Mouse (Mus musculus): ENCODE results near the gene Cd164. TPM values are rescaled to one million over a fixed set of nuclear protein-coding genes. Genes with fewer than 3 reads are reported as not detected.

Gene Cd164
- polyA plus RNA-seq, 1 experiment from 2014 or later, result 78.2 TPM

DNA sequence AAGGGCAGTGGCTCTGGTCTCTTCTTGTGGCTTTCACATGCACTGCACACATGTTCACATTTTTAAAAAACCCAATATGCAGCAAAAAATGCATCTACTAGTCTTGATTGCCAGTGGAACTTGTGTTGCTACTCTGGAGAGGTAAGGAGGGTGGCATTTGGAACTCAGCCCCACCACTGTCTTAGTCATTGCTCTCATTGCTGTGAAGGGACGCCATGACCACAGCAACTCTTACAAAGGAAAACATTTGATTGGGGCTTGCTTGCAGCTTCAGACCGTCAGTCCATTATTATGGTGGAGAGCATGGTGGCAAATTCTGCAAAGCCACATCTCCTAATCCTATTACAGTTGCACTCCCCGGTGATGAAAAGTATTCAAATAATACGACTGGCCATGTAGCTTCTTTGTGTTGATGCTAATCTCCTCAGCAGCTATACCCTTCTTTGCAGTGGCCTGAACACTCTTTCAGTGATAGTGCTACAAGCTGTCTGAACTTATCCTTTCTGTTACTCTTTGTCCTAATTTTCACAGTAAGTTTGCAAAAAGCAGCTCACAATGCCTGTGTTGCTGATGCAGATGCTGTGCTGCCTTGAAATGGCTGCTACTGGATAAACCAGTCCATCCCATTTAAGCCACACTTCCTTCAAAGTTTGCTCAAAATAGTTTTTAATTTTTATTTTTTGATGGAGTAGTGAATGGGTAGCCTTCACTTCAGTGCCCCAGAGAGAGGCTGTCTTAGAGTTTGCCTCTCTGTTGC is 18.2 kb downstream of the Cd164 start:
- no peak for ATAC-seq
- Histone ChIP-seq H3K9ac (no peak overlapping the region), H3K4me3 (no peak overlapping the region), H3K27ac (no peak overlapping the region), H3K4me2 (no peak overlapping the region), H3K9me3 (replicated peaks) (no peaks in the 10 kb centered on the region), H3K4me1 (no peaks in the 10 kb centered on the region), H3K27me3 (no peaks in the 10 kb centered on the region), H3K36me3 (ENCODE audit: poor library complexity, severe bottlenecking) (peaks cover 56% of the 10 kb centered on the region)
- WGBS, result 40% methylated on average over 4 of the region's 4 CpGs

DNA sequence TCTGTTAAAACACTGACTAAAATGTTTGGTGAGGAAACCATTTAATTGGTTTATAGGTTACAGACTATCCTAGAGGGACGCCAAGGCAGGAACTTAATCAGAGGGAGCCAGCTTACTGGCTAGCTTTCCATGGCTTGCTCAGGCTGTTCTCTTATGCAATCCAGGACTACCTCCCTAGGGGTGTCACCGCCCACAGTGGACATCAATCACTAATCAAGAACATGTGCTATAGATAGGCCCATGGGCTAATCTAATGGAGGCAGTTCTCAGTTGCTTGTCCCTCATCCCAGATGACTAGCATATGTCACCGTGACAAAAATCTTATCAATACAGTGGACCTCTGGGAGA is 18.7 kb downstream of the Cd164 start:
- H3K4me3 ChIP-seq, result no peak overlapping the region
- ATAC-seq, result no peak
- H3K9ac ChIP-seq, result no peak overlapping the region
- no peak overlapping the region for H3K27ac ChIP-seq
- no peaks in the 10 kb centered on the region for H3K27me3 ChIP-seq
- no peak overlapping the region for H3K4me2 ChIP-seq
- no peaks in the 10 kb centered on the region for H3K9me3 ChIP-seq (replicated peaks)
- WGBS, result 94% methylated on average over 3 of the region's 3 CpGs
- no peaks in the 10 kb centered on the region for H3K4me1 ChIP-seq
- peaks cover 51% of the 10 kb centered on the region for H3K36me3 ChIP-seq (ENCODE audit: poor library complexity, severe bottlenecking)

- Histone ChIP-seq H3K4me3 (no peak overlapping the region), H3K9ac (no peak overlapping the region), H3K27me3 (no peaks in the 10 kb centered on the region), H3K27ac (no peak overlapping the region), H3K4me2 (no peak overlapping the region), H3K36me3 (ENCODE audit: poor library complexity, severe bottlenecking) (peaks cover 40% of the 10 kb centered on the region), H3K4me1 (peaks cover 2% of the 10 kb centered on the region), H3K9me3 (replicated peaks) (no peaks in the 10 kb centered on the region)
- ATAC-seq, result no peak
- 97% methylated on average over 4 of the region's 4 CpGs for WGBS
Measured at GRCm38 (mm10) chr10:41538986-41539385, 19.8 kb downstream of the Cd164 start.

DNA sequence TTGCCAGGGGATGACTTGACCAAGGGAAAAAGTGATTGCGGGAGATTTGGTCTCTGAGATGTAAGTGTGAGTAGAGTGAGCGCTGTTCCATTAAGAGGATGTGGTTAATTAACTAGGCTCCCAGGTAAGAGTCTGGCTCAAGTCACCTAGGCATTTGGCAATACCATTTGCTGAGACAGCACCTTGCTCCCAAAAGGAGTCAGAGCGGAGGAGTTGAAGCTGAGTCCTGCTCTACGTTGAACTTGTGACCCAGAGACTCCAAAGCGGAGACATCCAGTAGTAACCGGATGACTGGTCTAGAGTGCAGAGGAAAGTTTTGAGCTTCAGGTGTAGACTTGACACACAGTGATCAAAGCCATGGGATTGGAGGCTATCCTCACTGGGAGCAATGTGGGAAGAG is 22.8 kb downstream of the Cd164 start:
- no peak for ATAC-seq
- H3K36me3 ChIP-seq (ENCODE audit: poor library complexity, severe bottlenecking), result peaks cover 15% of the 10 kb centered on the region
- no peaks in the 10 kb centered on the region for H3K27me3 ChIP-seq
- no peak overlapping the region for H3K4me2 ChIP-seq
- H3K4me3 ChIP-seq, result no peak overlapping the region
- WGBS, result 98% methylated on average over 6 of the region's 6 CpGs
- no peaks in the 10 kb centered on the region for H3K9me3 ChIP-seq (replicated peaks)
- peaks cover 13% of the 10 kb centered on the region for H3K4me1 ChIP-seq
- no peak overlapping the region for H3K27ac ChIP-seq
- H3K9ac ChIP-seq, result no peak overlapping the region

- Histone ChIP-seq H3K36me3 (ENCODE audit: poor library complexity, severe bottlenecking) (0 out of 2 replicates have a peak, but pooled peaks cover 6% of the 10 kb centered on the region), H3K27me3 (no peaks in the 10 kb centered on the region), H3K27ac (no peak overlapping the region), H3K9ac (no peak overlapping the region), H3K4me1 (peaks cover 13% of the 10 kb centered on the region), H3K4me2 (no peak overlapping the region), H3K9me3 (replicated peaks) (no peaks in the 10 kb centered on the region), H3K4me3 (no peak overlapping the region)
- 85% methylated on average over 4 of the region's 4 CpGs for WGBS
- ATAC-seq, result no peak
Measured at GRCm38 (mm10) chr10:41543439-41543838, 24.2 kb downstream of the Cd164 start.

- 84% methylated on average over 2 of the region's 2 CpGs for WGBS
- no peak overlapping the region for H3K27ac ChIP-seq
- H3K4me3 ChIP-seq, result no peak overlapping the region
- no peaks in the 10 kb centered on the region for H3K9me3 ChIP-seq (replicated peaks)
- no peak overlapping the region for H3K9ac ChIP-seq
- ATAC-seq, result no peak
- H3K4me2 ChIP-seq, result no peak overlapping the region
- peaks cover 13% of the 10 kb centered on the region for H3K4me1 ChIP-seq
- no peaks in the 10 kb centered on the region for H3K27me3 ChIP-seq
- H3K36me3 ChIP-seq (ENCODE audit: poor library complexity, severe bottlenecking), result 0 out of 2 replicates have a peak, but pooled peaks cover 6% of the 10 kb centered on the region
Measured at GRCm38 (mm10) chr10:41543844-41544243, 24.6 kb downstream of the Cd164 start.

- no peak for ATAC-seq
Measured at GRCm38 (mm10) chr10:41544481-41545190, 25.4 kb downstream of the Cd164 start.

GRCm38 (mm10) chr10:41545224-41545755 is 26.1 kb downstream of the Cd164 start:
- WGBS, result 56% methylated on average over 7 of the region's 7 CpGs
- H3K4me2 ChIP-seq, result no peak overlapping the region
- H3K27me3 ChIP-seq, result no peaks in the 10 kb centered on the region
- peaks cover 13% of the 10 kb centered on the region for H3K4me1 ChIP-seq
- ATAC-seq, result no peak
- peaks cover 9% of the 10 kb centered on the region for H3K9me3 ChIP-seq (replicated peaks)
- no peak overlapping the region for H3K9ac ChIP-seq
- H3K36me3 ChIP-seq (ENCODE audit: poor library complexity, severe bottlenecking), result no peaks in the 10 kb centered on the region
- no peak overlapping the region for H3K4me3 ChIP-seq
- H3K27ac ChIP-seq, result no peak overlapping the region

More at GRCm38 (mm10) chr10:41544481-41545190, 25.4 kb downstream of the Cd164 start:
- Histone ChIP-seq H3K27me3 (no peaks in the 10 kb centered on the region), H3K4me3 (no peak overlapping the region), H3K9me3 (replicated peaks) (peaks cover 8% of the 10 kb centered on the region), H3K36me3 (ENCODE audit: poor library complexity, severe bottlenecking) (no peaks in the 10 kb centered on the region), H3K9ac (no peak overlapping the region), H3K4me2 (no peak overlapping the region), H3K27ac (no peak overlapping the region), H3K4me1 (peaks cover 13% of the 10 kb centered on the region)
- WGBS, result 4% methylated on average over 7 of the region's 7 CpGs

DNA sequence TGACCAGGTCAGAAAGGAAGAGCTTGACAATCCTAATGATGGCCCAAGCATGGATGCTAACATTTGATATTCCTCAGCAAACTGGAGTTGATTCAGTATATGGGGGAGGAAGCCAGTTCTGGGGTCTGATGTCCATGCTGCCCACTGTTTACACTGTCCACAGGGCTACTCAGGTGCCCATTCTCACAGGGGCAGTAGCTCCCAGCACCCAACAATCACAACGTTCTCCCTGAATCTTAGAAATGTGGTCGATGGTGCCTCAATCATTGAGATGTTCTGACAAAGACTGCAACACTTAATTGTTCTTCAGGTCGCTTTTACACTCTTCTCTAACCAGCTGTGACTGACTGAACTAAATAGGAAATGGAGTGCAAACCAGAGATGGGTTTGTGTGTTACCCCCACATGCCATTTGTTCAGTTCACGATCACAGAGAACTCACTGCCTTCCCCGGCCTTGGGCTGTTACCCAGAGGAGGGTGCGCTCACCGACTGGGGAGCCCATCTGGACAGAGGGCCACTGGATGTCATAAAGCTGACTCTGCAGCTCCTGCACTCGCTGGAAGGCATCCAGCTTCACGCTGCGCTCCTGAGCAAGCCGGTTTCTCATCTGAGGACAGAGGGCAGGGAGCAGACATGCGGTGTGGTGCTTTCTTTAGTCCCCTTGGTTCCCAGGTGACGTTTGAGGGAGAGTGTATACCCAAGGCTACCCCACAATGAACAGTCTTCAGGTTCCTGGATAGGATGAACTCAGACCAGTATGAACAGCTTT is 27.4 kb downstream of the Cd164 start:
- Histone ChIP-seq H3K27ac (no peak overlapping the region), H3K4me2 (no peak overlapping the region), H3K4me1 (peaks cover 13% of the 10 kb centered on the region), H3K9me3 (replicated peaks) (peaks cover 9% of the 10 kb centered on the region), H3K36me3 (ENCODE audit: poor library complexity, severe bottlenecking) (no peaks in the 10 kb centered on the region), H3K4me3 (no peak overlapping the region), H3K9ac (no peak overlapping the region), H3K27me3 (no peaks in the 10 kb centered on the region)
- no peak for ATAC-seq
- WGBS, result 77% methylated on average over 13 of the region's 13 CpGs

- no peak overlapping the region for H3K27ac ChIP-seq
- ATAC-seq, result no peak
- peaks cover 12% of the 10 kb centered on the region for H3K4me1 ChIP-seq
- no peak overlapping the region for H3K9ac ChIP-seq
- H3K27me3 ChIP-seq, result no peaks in the 10 kb centered on the region
- peaks cover 9% of the 10 kb centered on the region for H3K9me3 ChIP-seq (replicated peaks)
- no peak overlapping the region for H3K4me3 ChIP-seq
- 86% methylated on average over 7 of the region's 7 CpGs for WGBS
- no peak overlapping the region for H3K4me2 ChIP-seq
- no peaks in the 10 kb centered on the region for H3K36me3 ChIP-seq (ENCODE audit: poor library complexity, severe bottlenecking)
Measured at GRCm38 (mm10) chr10:41550711-41551110, 31.5 kb downstream of the Cd164 start.

GRCm38 (mm10) chr10:41552319-41552718 is 33.1 kb downstream of the Cd164 start:
- WGBS, result 15% methylated on average over 3 of the region's 3 CpGs
- Histone ChIP-seq H3K27ac (no peak overlapping the region), H3K9me3 (replicated peaks) (peaks cover 9% of the 10 kb centered on the region), H3K9ac (no peak overlapping the region), H3K4me3 (no peak overlapping the region), H3K4me2 (no peak overlapping the region), H3K4me1 (peaks cover 12% of the 10 kb centered on the region), H3K27me3 (no peaks in the 10 kb centered on the region), H3K36me3 (ENCODE audit: poor library complexity, severe bottlenecking) (no peaks in the 10 kb centered on the region)
- no peak for ATAC-seq
